Mouse (Mus musculus) kidney, adult 8-10 months (tissue): ENCODE results near the gene Cp.
"Not testable (repeated sequence)": the region's sequence is repeated elsewhere in the genome, so short reads cannot be mapped to it uniquely, and the experiment has no call there.

Source experiments
- DNase-seq, 2 experiments: peaks; one replicate each; pipeline ENCODE4 v3.0.0; 2022

Gene Cp

DNA sequence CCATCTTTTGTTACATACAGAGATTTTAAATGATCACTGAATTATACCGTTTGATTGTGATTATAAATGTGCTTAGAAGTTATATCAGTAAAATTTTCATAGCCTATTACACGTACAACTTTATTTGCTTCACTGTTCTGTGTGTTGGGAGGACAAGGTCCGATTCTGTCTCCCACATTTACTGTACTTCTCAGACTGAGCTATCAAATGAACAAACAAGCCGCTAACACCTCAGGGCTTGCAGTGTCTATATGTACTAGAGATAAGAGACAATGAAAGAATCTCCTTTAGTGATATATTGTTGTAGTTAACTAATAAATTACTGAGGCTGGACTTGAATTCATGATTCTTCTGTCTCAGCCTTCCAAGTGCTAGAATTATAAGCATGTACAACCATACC is 50.4 kb downstream of the Cp start:
- DNase-seq = no peak

- DNase-seq = no peak
Observed at GRCm38 (mm10) chr3:20007759-20008158, 50.9 kb downstream of the Cp start.

DNA sequence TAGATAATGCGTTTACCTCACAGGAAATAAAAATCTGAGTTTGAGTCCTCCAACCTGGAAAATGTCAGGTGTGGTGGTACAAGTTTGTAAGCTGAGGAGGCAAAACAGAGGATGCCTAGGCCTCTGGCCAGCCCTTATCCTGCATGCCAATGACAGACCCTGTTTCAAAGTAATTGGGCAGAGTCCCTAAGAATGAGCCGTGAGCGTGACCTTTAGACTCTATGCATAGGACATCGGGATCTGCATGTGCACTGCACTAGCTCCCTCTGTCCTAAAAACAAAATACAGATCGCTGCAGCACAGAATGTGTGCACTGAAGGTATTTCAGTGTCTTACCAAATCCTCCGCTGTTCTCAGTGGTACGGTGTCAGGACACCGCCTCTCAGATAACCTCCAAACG is 53.6 kb downstream of the Cp start:
- no peak for DNase-seq

DNA sequence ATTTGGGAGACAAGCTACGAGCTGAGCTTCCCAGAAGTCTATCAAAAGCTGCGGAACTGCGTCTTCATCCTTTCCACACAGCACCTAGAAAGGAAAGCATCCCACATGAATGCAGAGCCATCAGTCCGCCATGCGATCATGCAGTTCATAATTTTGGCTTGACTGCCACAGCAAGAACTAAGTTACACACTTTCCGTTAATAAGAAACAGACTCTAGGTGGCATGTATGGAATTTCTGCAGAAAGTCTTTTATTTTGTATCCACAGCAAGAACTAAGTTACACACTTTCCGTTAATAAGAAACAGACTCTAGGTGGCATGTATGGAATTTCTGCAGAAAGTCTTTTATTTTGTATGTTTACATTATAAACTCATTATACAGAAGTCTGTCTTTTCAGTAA is 54.1 kb downstream of the Cp start:
- not testable (repeated sequence) for DNase-seq

DNA sequence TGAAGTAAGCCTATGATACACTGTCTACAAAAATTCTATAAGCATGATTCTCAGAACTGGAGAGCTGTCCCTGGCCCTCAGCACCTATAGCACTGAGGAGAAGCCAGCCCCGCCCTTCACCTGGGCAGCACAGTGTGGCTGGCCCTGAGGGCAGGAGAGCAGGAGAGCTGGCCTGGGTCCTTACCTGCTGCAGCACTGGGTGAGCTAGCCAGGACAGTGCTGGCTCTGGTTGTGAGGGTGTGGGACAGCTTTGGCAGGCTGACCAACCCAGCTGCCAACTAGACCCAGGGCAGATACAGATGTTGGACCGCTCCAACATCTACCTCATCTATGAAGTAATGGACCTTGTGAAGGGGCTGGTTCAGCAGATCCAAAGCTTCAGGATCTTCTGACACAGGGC is 57.6 kb downstream of the Cp start:
- DNase-seq = no peak

GRCm38 (mm10) chr3:20018076-20018475 is 61.2 kb downstream of the Cp start:
- DNase-seq = no peak

DNA sequence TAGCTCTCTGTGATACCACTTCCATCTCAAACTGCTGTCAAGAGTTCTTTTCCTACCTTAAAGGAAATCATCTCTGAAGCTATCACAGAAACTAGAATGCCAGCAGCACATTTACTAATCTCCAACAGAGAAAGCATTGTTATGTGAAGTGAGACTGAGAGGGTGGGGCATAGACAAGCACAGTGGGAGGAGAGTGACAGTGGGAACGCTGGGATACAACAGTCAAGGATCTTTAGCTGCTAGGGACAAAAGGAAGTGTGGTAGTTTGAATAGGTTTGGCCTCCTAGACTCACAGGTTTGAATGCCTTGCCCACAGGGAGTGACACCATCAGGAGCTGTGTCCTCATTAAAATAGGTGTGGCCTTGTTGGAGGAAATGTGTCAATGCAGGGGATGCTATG is 67.0 kb downstream of the Cp start:
- no peak for DNase-seq

GRCm38 (mm10) chr3:20026481-20026880 is 69.6 kb downstream of the Cp start:
- DNase-seq = no peak

DNA sequence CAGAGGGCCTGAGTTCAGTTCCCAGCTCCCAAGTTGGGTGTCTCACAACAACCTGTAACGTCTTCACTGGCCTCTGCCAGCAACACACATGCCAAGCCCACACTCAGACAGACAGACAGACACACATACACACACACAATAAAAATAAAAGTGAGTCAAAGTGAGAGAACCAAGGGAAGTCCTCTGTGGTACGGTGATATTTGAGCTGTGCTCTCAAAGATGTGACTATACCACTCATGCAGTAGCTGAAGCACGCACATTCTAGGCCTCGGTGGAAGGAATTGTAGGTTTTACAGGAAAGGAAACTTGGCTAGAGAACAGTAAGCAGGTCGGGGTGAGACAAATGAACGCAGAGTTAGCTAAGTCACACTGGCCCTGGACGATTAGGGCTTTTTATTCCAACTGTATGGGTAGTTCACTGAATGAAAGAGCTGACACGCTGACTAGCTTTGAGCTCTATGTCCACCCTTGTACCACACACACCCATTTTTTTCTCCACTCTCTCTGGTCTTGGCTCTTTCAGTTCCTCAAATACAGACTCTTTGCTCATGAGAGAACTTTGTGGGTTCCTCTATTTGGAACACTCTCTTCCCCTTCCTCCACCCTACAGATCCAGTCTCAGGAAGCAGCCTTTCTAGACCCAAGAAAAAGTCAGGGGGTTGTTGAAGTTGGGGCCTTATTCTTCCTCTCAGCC is 70.3 kb downstream of the Cp start:
- no peak for DNase-seq

DNA sequence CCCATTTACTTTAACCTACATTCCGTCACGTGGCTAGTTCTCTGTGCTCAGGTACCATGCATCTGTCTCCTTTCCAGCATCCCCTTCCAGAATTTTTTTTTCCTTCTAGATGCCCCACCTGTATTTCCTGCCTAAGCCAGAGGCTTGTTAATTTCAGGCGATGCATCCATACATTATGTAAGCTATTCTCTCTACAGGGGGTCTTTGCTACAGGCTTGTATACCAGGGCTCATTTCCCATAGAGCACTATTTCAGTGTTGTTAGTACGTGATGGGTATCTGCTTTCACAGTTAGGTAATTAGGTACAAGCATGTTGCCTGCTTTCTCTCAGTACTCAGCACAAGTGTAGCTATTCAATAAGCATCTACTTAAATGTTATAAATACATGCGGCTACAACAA is 70.9 kb downstream of the Cp start:
- no peak for DNase-seq

- no peak for DNase-seq
Observed at GRCm38 (mm10) chr3:20028640-20029039, 71.8 kb downstream of the Cp start.

- DNase-seq = no peak
Observed at GRCm38 (mm10) chr3:20030807-20031206, 74.0 kb downstream of the Cp start.

- DNase-seq = peak; percentile 55 to 76
Observed at GRCm38 (mm10) chr3:20033761-20034718, 77.2 kb downstream of the Cp start.

DNA sequence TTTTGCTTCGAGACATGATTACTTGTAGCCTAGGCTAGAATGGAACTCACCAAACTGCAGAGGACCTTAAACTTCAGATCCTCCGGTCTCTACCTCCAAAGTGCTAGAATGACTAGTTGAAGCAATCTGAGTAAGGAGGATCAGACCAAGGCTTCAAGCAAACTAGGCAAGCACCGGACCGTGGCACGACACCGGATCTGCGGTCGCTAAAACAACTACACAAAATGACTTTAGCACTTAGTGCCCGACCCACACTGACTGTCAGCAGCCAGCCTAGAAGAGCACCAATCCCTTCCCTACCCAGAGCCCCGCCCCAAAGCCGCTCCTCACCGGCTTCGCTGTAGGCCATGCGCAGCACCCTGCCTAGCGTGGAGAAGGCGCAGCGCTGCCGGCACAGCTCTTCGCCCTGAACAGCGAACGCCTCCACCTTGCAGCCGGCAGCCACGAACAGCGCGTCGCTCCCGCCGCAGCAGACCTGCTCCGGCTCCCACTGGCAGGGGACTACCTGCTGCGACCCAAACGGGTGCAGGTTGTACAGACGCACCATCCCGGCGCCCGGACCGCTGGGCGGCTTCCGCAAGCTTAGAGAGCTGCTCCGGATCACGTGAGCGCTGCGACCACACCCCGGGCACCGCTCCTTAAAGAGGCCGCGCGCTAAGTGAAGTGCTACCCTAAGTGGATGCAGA is 78.0 kb downstream of the Cp start, which contains the start of gene Hps3:
Gene Hps3 (minus strand): TSS at position 597 of the 686 bp plus-strand sequence.
- peak; percentile 87 to 89 for DNase-seq

GRCm38 (mm10) chr3:20036069-20036468 is 79.2 kb downstream of the Cp start:
- DNase-seq = no peak

DNA sequence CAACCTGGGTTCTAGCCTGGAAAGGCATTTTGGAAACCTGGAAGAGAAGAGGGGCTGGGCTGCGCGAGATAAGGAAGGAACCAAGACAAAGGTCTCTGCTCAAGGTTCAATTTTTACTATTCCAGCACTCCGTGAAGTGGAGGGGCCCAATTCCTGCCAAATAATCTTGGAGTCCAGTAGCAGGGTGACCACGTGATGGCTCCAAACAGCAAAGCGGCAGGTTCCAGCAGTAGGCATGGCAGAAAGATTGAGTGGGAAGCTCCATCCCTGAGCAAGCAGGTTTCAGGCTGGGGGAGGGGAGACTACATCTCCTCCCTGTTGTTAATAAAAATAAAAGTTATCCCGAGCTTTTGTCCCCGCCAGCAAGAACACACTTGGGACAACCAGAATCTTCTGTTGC is 84.6 kb downstream of the Cp start:
- peak in 1 of 2 experiments; percentile 26 for DNase-seq

GRCm38 (mm10) chr3:20044736-20045135 is 87.9 kb downstream of the Cp start:
- DNase-seq = not testable (repeated sequence)

GRCm38 (mm10) chr3:20057306-20058196 is 100.7 kb downstream of the Cp start, which contains the start of gene Hltf:
Gene Hltf, plus strand, starts transcription at chr3:20057811.
- DNase-seq = peak; percentile 96 to 98

DNA sequence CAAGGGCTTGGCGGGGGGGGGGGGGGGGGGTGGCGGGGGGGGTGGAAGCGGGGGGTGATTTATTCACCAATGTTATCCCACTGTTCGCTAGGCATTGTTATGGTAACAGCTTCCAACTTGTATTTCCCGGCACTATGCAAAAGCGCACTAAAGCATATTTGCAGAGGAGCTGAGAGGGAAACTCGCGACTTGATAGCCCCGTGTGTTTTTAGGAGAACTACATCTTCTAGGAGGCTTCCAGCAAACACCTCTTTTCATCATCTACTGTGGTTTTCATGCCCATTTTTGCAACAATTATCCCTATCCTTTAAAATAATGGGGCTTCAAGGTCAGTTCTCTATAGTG is 101.3 kb downstream of the Cp start:
- no peak for DNase-seq
